Mouse (Mus musculus) kidney, adult 9 months (tissue): ENCODE results near the gene Stat1.

Experiments
- DNase-seq: peaks from one replicate; pipeline ENCODE4 v3.0.0; 2022

Gene Stat1

GRCm38 (mm10) chr1:52166652-52167220 is 47.5 kb downstream of the Stat1 start:
- DNase-seq, result no peak

DNA sequence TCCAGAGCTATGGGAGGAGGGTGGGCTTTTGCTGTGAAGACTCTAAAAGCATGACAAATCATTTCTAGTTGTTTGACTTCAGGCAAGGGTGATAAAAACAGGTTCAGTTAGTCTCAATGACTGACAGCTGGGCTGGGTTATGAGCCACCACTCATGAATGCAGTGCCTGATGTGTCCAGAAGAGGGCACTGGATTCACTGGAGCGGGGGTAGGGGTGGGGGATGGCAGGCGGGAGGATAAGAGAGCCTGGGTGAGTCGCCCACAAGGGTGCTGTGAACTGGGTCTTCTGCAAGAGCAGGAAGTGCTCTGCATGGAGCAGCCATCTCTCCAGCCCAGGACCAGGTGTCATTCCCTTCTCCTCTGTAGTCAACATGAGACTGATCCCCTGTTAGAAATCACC is 50.8 kb downstream of the Stat1 start:
- peak; percentile 46 for DNase-seq

DNA sequence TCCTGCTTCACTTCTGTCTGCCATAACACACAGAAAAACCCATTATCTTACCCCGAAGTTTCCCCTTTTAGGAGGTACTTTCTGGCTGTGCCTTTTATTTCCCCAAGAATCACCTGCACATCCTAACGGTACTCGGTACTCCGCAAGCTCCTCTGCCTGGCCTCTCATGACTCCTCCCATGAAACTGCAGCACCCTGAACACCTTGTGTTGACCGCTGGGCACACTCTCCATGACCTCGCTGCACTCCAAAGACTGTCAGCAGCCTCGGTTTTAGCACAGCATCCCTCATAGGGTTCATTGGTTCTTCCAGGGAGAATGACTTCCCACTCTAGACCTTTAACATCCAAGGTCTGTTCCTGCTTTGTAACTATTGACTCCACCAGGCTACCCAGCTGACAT is 51.5 kb downstream of the Stat1 start:
- no peak for DNase-seq

GRCm38 (mm10) chr1:52171271-52171670 is 52.0 kb downstream of the Stat1 start:
- no peak for DNase-seq

- no peak for DNase-seq
Observed at GRCm38 (mm10) chr1:52175321-52175720, 56.1 kb downstream of the Stat1 start.

- DNase-seq, result no peak
Observed at GRCm38 (mm10) chr1:52175983-52176382, 56.7 kb downstream of the Stat1 start.

DNA sequence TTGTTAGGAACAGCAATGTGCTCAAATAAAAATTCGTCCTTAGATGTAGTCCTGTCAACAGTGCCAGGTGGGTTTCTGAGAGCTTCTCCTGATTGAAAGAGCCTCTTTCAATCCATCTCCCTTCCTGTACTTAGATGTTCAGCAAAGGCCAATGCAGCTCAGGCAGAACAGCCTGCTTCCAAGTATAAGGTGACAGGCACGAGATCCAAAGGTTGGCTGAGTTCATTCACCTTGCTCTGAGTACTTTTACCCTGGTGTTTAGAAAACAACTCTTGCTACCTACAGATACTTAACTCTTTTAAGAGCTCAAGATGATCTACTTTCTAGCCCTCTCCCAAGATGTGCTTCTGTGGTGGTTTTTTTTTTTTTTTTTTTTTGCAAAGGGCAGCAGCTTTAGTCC is 57.8 kb downstream of the Stat1 start:
- peak; percentile 67 for DNase-seq

DNA sequence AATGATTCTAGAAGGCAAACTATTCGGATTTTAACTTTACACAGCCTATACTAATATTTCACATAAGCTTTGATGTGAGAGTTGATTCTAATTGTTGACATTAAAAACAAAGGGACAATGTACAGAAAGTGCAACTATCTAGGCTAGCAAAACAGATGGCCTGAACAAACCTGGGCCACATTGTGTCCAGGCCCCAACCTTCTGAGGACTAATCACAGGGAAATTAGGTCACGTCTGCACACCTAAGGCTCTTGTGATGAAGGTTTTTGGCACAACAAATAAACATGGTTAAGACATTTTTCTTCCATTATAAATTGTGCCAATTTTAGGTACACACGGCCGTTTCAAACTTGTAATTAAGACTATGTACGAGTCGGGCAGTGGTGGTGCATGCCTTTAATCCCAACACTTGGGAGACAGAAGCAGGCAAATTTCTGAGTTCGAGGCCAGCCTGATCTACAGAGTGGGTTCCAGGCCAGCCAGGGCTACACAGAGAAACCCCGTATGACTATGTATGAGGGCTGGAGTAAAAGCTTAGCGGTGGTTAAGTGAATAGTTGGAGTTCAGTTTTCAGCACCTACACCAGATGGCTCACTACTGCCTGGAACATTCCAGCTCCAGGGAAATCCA is 60.8 kb downstream of the Stat1 start:
- no peak for DNase-seq

- no peak for DNase-seq
Observed at GRCm38 (mm10) chr1:52181994-52182393, 62.8 kb downstream of the Stat1 start.

DNA sequence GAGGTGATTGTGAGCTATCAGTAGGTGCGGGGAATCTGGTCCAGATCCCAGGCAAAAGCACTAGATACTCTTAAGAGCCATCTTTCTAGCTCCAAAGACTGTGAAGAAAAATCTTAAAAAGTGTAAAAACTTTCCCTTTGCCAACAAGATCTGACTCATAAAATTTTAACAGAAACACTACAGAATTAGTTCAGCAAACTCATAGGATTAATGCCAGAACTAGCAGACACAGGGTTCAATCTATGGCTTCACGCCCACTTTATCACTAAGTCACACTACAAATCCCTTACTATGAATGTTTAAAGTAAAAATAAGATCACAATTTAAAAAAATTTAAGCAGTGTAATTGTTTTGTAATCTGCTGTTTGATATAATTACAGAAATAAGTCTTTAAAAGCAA is 63.8 kb downstream of the Stat1 start:
- no peak for DNase-seq
